Mouse (Mus musculus): ENCODE data around the gene Tprgl.

DNA sequence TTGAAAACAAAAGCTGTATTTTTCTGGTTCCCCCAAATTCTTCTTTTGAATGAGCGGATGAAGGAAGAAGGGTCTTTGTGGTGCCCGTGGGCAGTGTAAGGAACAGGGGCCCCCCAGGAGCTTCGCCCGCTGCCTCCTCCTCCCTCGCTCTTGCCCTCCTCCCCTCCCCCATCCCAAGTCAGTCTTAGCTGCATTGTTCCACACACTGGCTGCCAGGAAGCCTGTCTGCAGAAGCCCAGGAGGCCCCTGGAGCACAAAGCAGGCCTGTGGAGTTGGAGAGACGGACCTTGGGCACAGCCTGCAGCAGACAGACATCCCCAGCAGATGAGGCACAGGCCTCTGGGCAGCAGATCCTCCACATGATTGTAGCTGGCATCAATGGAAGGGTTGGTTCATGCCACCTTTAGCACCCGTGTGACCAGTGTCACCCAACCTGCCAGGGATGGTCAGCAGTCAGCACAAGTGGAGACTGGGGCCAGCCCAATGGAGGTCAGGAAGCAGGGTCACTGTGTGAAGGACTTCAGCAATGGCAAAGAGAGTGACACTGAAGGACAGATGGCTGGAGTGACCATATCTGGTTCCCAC lies 38.0 kb upstream of the Tprgl start:
- no peak for TF ChIP-seq CTCF (IDR thresholded peaks at IDR 0.05; ENCODE audit: borderline replicate concordance, insufficient read depth, low read depth, low read length)
- no peak for TF ChIP-seq POLR2A (IDR thresholded peaks at IDR 0.05; ENCODE audit: borderline replicate concordance, insufficient read depth, low read length)
